Mouse (Mus musculus): ENCODE results near the gene Gm21764. TPM values are rescaled to one million over a fixed set of nuclear protein-coding genes. Genes with fewer than 3 reads are reported as not detected.

Gm21764 gene
- not detected for polyA plus RNA-seq (2014; fragmentation: Illumina TruSeq; extraction: RNeasy Lipid Tissue Mini Kit (QIAGEN cat#74804); ENCODE audit: low read depth, low replicate concordance)

GRCm38 (mm10) chrY:18061712-18062111 is at the start of gene Gm21764:
Gene Gm21764, minus strand, starts transcription at chrY:18061812.

GRCm38 (mm10) chrY:18088816-18089215 is 27.2 kb upstream of the Gm21764 start, which contains the start of gene Ssty1:
Gene Ssty1, plus strand, starts transcription at chrY:18089116.

Other genes starting within 250 kb of the Gm21764 start
- gene Gm21904, start 215.5 kb downstream of the Gm21764 start, polyA plus RNA-seq (2014; fragmentation: Illumina TruSeq; extraction: RNeasy Lipid Tissue Mini Kit (QIAGEN cat#74804); ENCODE audit: low read depth, low replicate concordance), result not detected
- 9.6 TPM for gene Gm20772, start 187.1 kb downstream of the Gm21764 start, polyA plus RNA-seq (2014; fragmentation: Illumina TruSeq; extraction: RNeasy Lipid Tissue Mini Kit (QIAGEN cat#74804); ENCODE audit: low read depth, low replicate concordance)
- 6.6 TPM for gene Gm20831, start 187.1 kb downstream of the Gm21764 start, polyA plus RNA-seq (2014; fragmentation: Illumina TruSeq; extraction: RNeasy Lipid Tissue Mini Kit (QIAGEN cat#74804); ENCODE audit: low read depth, low replicate concordance)
- not detected for gene Srsy, start 124.5 kb downstream of the Gm21764 start, polyA plus RNA-seq (2014; fragmentation: Illumina TruSeq; extraction: RNeasy Lipid Tissue Mini Kit (QIAGEN cat#74804); ENCODE audit: low read depth, low replicate concordance)
- gene Ssty1, start 27.3 kb upstream of the Gm21764 start, polyA plus RNA-seq (2014; fragmentation: Illumina TruSeq; extraction: RNeasy Lipid Tissue Mini Kit (QIAGEN cat#74804); ENCODE audit: low read depth, low replicate concordance), result not detected

Measured in testis, adult 10 weeks (tissue).